Mouse (Mus musculus): ENCODE results near the gene Calcr.

- TF ChIP-seq GATA1 (IDR thresholded peaks at IDR 0.05; ENCODE audit: borderline replicate concordance, low read length): no peak
- TF ChIP-seq FLI1 (IDR thresholded peaks at IDR 0.05; ENCODE audit: low read length): no peak
These were observed 19.0 kb downstream of the Calcr start for GRCm38 (mm10) chr6:3745546-3745945.

Measured in megakaryocyte, embryonic 14.5 days (primary cell).